Mouse (Mus musculus) v-Abl transformed pro-B cells (cell line): ENCODE measurements around the gene Ltc4s.

Source experiments
- in situ Hi-C, 2 experiments: fragments of 400-800 bp; cut with MboI; formaldehyde crosslinking; loops; one replicate each; pipeline ENCODE4 v1.15.1; 2025; ENCODE audit not compliant: unreplicated experiment in 2 of 2

Ltc4s gene

DNA sequence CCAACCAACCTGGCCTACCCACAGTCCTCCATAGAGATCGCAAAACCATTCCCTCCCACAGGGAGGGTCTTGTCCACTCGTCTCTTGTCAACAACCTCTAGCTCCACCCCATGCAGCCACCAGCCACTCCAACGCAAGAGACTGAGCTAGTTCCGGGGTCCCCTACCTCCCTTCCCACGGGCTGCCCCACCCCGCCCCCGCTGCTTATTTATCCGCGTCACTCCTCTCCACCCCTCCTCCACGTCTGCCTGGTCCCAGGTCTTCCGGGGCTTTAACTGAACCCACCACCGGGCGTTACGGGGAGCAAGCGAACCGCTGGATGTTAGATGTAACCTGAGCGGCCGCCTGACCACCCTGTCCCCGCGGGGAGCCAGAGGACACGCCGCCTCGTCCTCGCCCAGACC is 28.3 kb downstream of the Ltc4s start:
- in situ Hi-C loops: no loop called here

DNA sequence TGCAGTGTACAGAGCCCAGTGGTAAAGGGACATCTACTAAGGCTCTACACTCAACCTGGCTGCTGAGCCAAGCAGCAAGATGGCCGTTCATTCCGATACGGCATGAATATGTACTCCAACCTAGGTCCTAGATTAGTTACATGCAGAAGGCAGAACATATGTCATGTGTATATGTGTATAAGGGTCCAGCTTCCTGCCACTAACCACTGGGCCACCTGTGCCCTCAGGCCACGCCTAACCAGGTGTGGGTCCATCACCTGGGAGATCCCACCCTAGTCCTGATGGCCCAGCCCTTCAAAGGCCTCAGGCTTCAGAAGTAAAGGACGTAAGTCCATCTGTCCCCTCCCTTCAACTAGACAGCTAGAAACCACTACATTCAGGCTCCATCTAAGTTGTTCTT is 30.4 kb downstream of the Ltc4s start:
- in situ Hi-C loops: no loop called here

DNA sequence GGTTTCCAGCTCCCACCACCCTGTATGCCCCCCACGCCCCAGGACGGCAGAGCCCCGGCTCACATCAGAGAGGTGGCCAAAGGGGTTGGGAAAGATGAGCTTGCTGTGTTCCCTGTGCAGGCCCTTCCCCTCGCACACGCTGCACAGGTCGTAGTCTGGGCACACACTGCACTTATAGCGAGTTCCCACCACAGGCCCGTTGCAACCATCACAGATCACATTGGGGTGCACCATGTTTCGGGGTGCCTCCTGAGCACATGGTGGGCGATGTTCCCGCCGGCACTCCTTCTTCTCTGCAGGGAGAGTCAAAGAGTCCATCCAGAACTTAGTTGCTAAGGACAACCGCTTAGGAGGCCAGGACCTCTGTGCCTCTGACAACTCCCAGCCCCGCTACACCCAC is 31.1 kb downstream of the Ltc4s start:
- in situ Hi-C loops: no loop called here

DNA sequence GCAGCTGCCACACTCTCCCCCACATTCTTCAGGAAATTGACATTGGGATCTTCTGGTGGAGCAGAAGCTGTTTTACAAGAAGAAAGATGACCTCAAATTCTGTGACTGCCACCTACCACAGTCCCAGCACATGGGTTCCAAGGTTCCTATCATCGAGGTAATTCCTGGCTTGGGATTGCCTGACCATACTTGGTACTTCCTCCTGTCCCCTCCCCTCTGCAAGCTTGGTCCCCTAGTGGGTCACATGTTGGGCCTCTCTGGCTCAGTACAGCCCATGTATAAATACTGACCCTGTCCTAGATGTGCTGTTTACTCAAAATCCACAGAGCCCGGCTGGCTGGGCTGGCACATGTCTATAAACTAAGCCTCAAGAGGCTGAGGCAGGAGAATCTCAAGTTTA is 32.4 kb downstream of the Ltc4s start:
- in situ Hi-C loops: no loop called here

DNA sequence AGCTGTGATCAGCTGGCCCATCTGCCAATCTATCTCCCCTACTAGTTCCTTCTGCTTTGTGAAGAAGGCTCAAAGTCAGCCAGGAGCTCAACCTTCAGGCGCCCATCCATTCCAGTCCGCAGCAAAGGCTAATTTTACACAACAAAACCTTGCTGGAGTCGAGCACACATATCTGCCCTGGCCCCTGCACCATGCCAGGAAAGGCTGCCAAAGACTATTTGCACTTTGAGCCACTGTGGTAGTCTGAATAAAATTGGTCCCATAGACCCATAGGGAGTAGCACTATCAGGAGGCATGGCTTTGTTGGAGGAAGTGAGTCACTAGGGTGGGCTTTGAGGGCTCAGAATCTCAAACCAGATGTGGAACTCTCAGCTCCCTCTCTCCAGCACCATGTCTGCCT is 33.0 kb downstream of the Ltc4s start:
- in situ Hi-C loops: no loop called here

DNA sequence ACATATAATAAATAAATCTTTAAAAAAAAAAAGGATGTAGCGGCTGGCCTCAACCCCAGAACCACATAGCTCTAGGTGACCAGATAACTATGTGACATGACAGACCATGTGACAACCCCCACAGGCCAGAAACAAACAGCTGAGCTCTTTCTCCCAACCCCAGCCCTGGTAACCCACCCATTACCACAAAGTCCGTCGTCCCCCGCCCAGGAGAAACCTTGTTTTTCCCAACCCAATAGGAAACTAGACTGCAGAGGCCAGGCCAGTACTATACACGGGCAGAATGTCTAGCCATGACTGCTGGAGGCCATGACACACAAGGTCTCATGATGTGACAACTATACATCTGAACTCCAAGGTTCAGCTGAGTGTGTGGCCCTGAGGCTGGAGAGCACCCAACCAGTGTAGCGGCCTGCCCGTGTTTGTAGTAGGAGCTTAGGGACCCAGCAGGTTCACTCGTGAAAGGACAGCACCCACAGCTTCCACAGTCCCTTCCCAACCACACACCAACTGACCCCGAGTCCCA is 35.1 kb downstream of the Ltc4s start:
- in situ Hi-C loops: no loop called here

DNA sequence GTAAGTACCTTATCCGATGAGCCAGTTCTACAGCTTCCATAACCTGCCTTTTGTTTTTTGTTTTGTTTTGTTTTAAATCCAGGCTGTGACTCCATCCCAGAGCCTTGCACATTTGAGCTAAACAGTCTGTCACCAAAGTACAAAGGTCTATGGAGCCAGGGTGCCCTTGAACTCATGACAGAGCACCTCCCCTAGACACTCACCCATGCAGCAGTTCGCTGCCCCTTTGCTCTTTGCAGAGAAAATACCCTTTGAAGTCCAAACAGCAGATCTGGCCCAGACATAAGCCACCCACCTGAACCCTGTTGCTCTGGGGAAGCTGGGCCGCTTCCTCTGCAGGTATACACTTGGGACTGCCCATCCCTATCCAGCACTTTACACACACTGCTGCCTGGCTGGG is 36.8 kb downstream of the Ltc4s start:
- in situ Hi-C loops: no loop called here

DNA sequence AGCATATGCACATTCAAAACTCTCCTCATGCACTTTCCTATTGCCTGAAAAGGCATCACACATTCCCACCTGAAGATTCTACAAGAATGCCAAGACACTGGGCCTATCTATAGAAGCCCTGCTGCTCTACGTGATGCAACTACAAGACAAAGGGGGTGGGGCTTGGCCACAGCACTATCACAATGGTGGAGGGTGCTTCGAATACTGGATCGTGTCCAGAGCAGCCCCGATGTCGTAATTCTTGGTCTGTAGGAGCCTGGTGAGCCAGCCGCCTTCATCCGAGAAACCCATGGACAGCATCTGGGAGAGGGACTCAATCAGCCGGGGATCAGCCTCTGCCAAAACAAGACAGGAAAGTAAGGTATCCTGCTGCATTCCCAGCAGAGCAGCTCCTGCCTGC is 37.8 kb downstream of the Ltc4s start:
- in situ Hi-C loops: no loop called here

DNA sequence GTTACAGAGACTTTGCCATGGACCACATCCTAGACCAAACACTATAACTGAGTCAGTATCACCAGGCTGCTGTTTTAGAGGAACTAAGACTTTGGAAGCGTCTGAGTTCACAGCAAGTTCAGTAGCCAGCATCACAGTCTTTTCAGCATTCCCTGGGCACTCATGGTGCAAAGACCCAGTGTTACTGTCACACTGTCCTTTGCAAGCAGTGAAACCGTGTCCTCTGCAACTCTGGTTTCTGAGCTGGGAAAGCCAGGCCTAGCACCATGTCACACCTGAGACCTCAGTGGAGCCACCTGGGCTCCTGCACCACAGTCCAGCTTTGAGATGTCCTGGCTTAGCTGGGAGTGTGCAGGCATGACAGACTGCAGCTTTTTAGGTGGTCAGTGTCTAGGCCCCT is 39.5 kb downstream of the Ltc4s start:
- in situ Hi-C loops: no loop called here

DNA sequence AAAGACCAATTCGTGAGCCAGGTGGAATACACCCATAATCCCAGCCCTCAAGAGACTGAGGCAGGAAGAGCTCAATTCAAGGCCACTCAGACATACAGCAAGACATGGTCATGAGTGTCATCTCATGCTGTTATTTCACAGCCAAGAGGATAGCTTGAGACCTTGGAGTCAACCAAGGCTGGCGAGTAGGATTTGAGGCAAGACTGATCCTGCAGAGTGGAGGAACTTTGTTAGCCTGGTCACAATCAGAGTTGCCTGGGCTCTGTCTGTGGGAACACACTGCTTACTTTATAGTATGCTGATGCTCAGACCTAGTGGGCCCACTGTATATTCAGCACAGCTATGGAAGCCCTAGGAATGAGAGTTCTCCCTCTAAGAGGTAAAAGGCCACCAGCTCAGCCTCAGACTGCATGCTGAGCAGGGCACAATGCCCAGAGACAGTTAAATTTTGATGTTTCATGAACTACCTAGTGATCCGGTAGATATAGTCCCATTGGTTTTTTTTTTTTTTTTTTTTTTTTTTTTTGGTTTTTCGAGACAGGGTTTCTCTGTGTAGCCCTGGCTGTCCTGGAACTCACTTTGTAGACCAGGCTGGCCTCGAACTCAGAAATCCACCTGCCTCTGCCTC is 40.1 kb downstream of the Ltc4s start:
- in situ Hi-C loops: no loop called here

DNA sequence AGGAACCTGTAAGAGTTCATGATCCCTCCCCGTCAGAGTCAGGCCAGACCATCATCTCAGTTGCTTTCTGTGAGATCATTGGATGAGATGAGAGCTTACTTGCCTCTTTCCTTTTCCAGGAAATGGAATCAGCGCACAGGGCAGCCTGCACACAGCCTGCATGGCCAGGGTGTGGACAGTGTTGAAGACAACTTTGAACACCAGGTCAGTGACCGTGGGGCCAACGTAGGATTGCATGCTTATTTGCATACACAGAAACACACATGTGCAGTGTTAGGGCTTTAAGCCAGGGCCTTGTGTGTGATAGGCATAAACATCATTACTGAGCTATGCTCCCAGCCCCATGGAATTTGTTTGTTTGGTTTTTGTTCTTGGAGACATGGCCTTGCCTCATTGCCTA is 40.9 kb downstream of the Ltc4s start:
- in situ Hi-C loops: no loop called here

DNA sequence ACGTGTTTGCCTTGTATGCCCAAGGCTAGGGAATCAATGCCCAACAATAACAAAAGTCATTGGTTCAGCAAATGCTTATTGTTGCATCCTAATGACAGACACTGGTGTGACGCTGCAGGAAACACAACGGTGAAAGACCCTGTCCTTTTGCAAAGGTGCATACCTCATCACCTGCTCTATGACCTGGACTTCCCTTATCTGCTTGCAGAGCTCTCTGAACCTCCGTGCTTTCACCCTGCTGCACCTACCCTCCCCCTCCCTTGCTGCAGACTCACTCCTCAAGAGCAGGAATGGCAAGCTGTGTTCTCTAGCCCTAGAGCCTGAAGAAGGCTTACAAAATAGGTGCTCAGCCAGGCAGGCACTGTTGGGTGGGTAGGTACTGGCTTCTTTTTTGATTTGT is 43.6 kb downstream of the Ltc4s start:
- in situ Hi-C loops: no loop called here

DNA sequence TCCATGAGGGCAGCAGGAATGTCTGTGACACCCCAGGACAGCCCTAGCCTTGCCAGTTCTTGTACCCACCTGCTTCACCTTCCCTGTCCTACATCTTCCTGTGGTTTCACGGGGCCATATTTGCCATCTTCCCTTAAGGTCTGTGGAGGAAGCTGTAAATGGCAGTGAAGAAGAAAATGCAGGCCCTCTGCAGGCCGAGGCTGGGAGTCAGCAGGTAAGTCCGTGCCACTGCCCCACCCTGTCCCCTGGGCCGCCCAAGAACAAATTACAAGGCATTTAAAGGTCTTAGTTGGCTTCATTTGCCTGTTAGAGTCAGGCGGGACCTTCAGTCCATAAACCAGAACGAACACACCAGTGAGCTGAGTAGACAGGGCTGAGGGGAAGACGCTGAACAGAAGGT is 44.3 kb downstream of the Ltc4s start:
- in situ Hi-C loops: no loop called here

DNA sequence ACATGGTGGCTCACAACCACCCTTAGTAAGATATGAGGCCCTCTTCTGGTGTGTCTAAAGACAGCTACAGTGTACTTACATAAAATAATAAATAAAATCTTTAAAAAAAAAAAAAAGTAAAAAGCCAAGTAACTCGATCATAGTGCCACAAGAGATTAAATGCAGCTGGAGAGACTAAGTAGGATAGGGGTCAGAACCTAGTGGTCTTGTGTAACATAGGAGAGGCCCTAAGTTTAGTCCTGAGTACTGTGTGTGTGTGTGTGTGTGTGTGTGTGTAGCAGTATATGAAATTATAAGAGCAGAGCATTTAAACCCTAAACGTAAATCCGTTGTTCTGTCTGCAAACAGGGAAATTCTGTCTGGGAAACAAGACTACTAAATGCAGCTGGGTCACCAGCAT is 46.1 kb downstream of the Ltc4s start:
- in situ Hi-C loops: no loop called here

DNA sequence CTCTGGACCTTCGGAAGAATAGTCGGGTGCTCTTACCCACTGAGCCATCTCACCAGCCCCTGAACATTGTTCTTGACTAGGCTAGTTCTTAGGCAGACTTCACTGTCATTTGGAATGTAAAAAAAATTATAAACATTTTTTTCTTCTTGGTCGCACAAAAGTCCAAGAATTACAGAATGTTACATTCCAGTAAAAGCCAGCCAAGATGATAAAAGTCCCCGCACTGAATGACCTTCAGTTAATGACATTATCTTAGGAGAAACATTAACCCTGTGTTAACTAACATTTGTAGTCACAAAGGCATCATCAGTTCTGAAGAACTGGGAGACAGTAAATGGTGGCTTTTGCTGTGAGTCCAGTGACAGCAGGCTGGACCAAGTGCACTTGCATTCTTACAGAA is 48.1 kb downstream of the Ltc4s start:
- in situ Hi-C loops: no loop called here

DNA sequence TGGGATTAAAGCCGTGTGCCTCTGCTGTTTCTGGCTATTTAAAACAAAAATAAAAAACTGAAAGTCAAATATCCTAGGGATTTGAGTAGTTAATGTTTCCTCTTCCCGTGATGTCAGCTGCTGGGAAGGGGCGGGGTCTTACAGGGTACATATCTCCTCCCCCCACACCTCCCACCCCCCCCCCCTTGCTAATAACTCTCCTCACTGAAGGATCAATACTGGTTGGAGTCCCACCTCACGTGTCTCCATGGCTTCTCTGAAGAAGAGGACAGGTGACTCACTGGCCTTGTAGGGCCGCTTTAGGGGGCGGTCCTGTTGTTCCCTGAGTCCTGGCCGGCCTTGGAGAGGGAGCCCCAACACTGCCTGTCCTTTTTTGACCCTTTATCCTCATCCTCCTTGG is 49.7 kb downstream of the Ltc4s start:
- in situ Hi-C loops: no loop called here
